Comparison of ENCODE assay signal across 38 mouse cellular contexts in genomic region chr8:65028959-65029686, GRCm38 (mm10). TPM values are rescaled to one million over a fixed set of nuclear protein-coding genes. Genes with fewer than 3 reads are reported as not detected.
DNase-seq lines count a peak whose midpoint lies in the region; TF ChIP-seq lines count a peak whose summit lies in the region.
"Had no signal": no experiment of that assay in that cellular context is flagged by ENCODE, and none has a peak within 500 bp of the region (broad histone marks: within the 10 kb centered on the region; RNA-seq: fewer than 3 reads in every experiment).

No protein-coding gene starts in this region.

- no peak for TF ChIP-seq POLR2A in kidney, adult 2 months (IDR thresholded peaks at IDR 0.05; ENCODE audit: low read depth, low read length)

- 74% methylated on average over 12 of the region's 12 CpGs for WGBS in kidney, adult 2 months

- no peak overlapping the region for H3K4me3 ChIP-seq in kidney, adult 2 months (ENCODE audit: insufficient read depth, low read depth, low read length)
- H3K4me3 ChIP-seq: embryonic facial prominence, embryonic 10.5 days; embryonic facial prominence, embryonic 15.5 days; forebrain, embryonic 12.5 days; heart, embryonic 15.5 days; liver, embryonic 15.5 days; midbrain, embryonic 12.5 days; neural tube, embryonic 13.5 days had no signal

- H3K27ac ChIP-seq in kidney, adult 2 months (ENCODE audit: insufficient read depth, low read depth, low read length) = peak overlapping the region; percentile 54
- H3K27ac ChIP-seq: embryonic facial prominence, embryonic 10.5 days; embryonic facial prominence, embryonic 15.5 days; forebrain, embryonic 12.5 days; heart, embryonic 15.5 days; liver, embryonic 15.5 days; midbrain, embryonic 12.5 days; neural tube, embryonic 13.5 days had no signal

- H3K36me3 ChIP-seq in kidney, adult 2 months (ENCODE audit: control insufficient read depth, insufficient read depth, low read length) = no peaks in the 10 kb centered on the region
- H3K36me3 ChIP-seq: embryonic facial prominence, embryonic 10.5 days; embryonic facial prominence, embryonic 15.5 days; forebrain, embryonic 12.5 days; heart, embryonic 15.5 days; liver, embryonic 15.5 days; midbrain, embryonic 12.5 days; neural tube, embryonic 13.5 days had no signal

- TF ChIP-seq CTCF in kidney, adult 2 months (conservative IDR thresholded peaks at IDR 0.05; ENCODE audit: insufficient read depth, insufficient read length, low read depth, low read length) = 0 out of 2 replicates have a peak, but pooled peaks have one; percentile 18

- H3K27me3 ChIP-seq in kidney, adult 2 months (replicated peaks; ENCODE audit: control insufficient read depth, insufficient read depth, low read length) = no peaks in the 10 kb centered on the region
- H3K27me3 ChIP-seq: embryonic facial prominence, embryonic 15.5 days; forebrain, embryonic 12.5 days; heart, embryonic 15.5 days; liver, embryonic 15.5 days; midbrain, embryonic 12.5 days; neural tube, embryonic 13.5 days had no signal

- peaks cover 7% of the 10 kb centered on the region; the same call in 1 of the 2 replicates for H3K4me1 ChIP-seq in kidney, adult 2 months (ENCODE audit: control insufficient read depth, insufficient read depth, low read length)
- H3K4me1 ChIP-seq: embryonic facial prominence, embryonic 15.5 days; heart, embryonic 15.5 days; liver, embryonic 15.5 days had no signal

- peak; percentile 19 for DNase-seq in kidney, adult 2 months
- no peak for DNase-seq in kidney, postnatal 36 days
- DNase-seq in retina, adult 2 months (ENCODE audit: low read depth, low spot score) = peak; percentile 41
- DNase-seq in retina, embryonic 14.5 days (ENCODE audit: low spot score) = no peak
- peak; percentile 69 for DNase-seq in R1 (ENCODE audit: low read depth, low spot score)
- no peak for DNase-seq in spleen, adult 12 weeks (ENCODE audit: low spot score)
- no peak for DNase-seq in lung, postnatal 10 days
- no peak for DNase-seq in gastrocnemius, postnatal 4 days (ENCODE audit: low spot score in 2 of 2)
- DNase-seq: adrenal gland, adult 2 months; cerebellum, adult 8-10 months; cerebellum, postnatal 25 days; forebrain, postnatal 0 days; lung, embryonic 14.5 days; lung, postnatal 36 days had no signal

RNA-seq across cellular contexts. Expression of gene Apela, which starts 8.0 kb away (rescaled TPM):
- 79.9 and 119 TPM in 2 replicates for polyA plus RNA-seq in kidney, adult 2 months (2012; rRNA removed)
- not detected for total RNA-seq in gastrocnemius, postnatal 4 days (2021)
- total RNA-seq: adrenal gland, adult 2 months; gastrocnemius, adult 8-10 months; layer of hippocampus, postnatal 10 days; left cerebral cortex, adult 18-20 months; left cerebral cortex, postnatal 14 days; liver, adult 2 months; megakaryocyte, adult 5-6 weeks; MEL had no signal
- polyA plus RNA-seq: activated CD4-positive, CD25-positive, alpha-beta regulatory T cell, adult 4 months; adrenal gland, adult 2 months; gonadal fat pad, adult 2 months; large intestine, adult 2 months; liver, adult 2 months had no signal

RNA-seq across cellular contexts. Expression of gene Trim60, which starts 10.7 kb away (rescaled TPM):
- polyA plus RNA-seq in kidney, adult 2 months (2012; rRNA removed) = 0.27 and 0.41 TPM in 2 replicates
- total RNA-seq in gastrocnemius, postnatal 4 days (2021) = not detected
- total RNA-seq: adrenal gland, adult 2 months; adrenal gland, postnatal 4 days; forebrain, postnatal 0 days; gastrocnemius, adult 8-10 months; heart, postnatal 25 days; layer of hippocampus, postnatal 10 days; left cerebral cortex, adult 18-20 months; left cerebral cortex, postnatal 14 days; liver, adult 2 months; megakaryocyte, adult 5-6 weeks; MEL had no signal
- polyA plus RNA-seq: activated CD4-positive, CD25-positive, alpha-beta regulatory T cell, adult 4 months; adrenal gland, adult 2 months; embryonic facial prominence, embryonic 10.5 days; embryonic facial prominence, embryonic 15.5 days; forebrain, embryonic 12.5 days; forebrain, postnatal 0 days; gonadal fat pad, adult 2 months; heart, embryonic 15.5 days; hindbrain, embryonic 11.5 days; hindbrain, embryonic 16.5 days; intestine, embryonic 14.5 days; large intestine, adult 2 months; limb, embryonic 11.5 days; liver, adult 2 months; liver, embryonic 15.5 days; lung, embryonic 14.5 days; midbrain, embryonic 12.5 days; neural tube, embryonic 13.5 days; stomach, embryonic 14.5 days had no signal

RNA-seq across cellular contexts. Expression of gene Trim61, which starts 10.8 kb away (rescaled TPM):
- 0.37 and 0.69 TPM in 2 replicates for polyA plus RNA-seq in kidney, adult 2 months (2012; rRNA removed)
- total RNA-seq in gastrocnemius, postnatal 4 days (2021) = not detected
- total RNA-seq: adrenal gland, adult 2 months; adrenal gland, postnatal 4 days; forebrain, postnatal 0 days; gastrocnemius, adult 8-10 months; heart, postnatal 25 days; layer of hippocampus, postnatal 10 days; left cerebral cortex, adult 18-20 months; left cerebral cortex, postnatal 14 days; liver, adult 2 months; megakaryocyte, adult 5-6 weeks; MEL had no signal
- polyA plus RNA-seq: activated CD4-positive, CD25-positive, alpha-beta regulatory T cell, adult 4 months; adrenal gland, adult 2 months; embryonic facial prominence, embryonic 10.5 days; forebrain, postnatal 0 days; gonadal fat pad, adult 2 months; heart, embryonic 15.5 days; hindbrain, embryonic 11.5 days; hindbrain, embryonic 16.5 days; intestine, embryonic 14.5 days; large intestine, adult 2 months; limb, embryonic 11.5 days; liver, adult 2 months; liver, embryonic 15.5 days; lung, embryonic 14.5 days; midbrain, embryonic 12.5 days; neural tube, embryonic 13.5 days; stomach, embryonic 14.5 days had no signal

RNA-seq across cellular contexts. Expression of gene Trim75, which starts 41.5 kb away (rescaled TPM):
- polyA plus RNA-seq in kidney, adult 2 months (2012; rRNA removed) = 0.03 and 0.10 TPM in 2 replicates
- not detected for total RNA-seq in gastrocnemius, postnatal 4 days (2021)
- total RNA-seq: adrenal gland, adult 2 months; adrenal gland, postnatal 4 days; forebrain, postnatal 0 days; gastrocnemius, adult 8-10 months; heart, postnatal 25 days; layer of hippocampus, postnatal 10 days; left cerebral cortex, adult 18-20 months; left cerebral cortex, postnatal 14 days; liver, adult 2 months; megakaryocyte, adult 5-6 weeks; MEL had no signal
- polyA plus RNA-seq: adrenal gland, adult 2 months; embryonic facial prominence, embryonic 10.5 days; forebrain, embryonic 12.5 days; gonadal fat pad, adult 2 months; heart, embryonic 15.5 days; hindbrain, embryonic 11.5 days; hindbrain, embryonic 16.5 days; intestine, embryonic 14.5 days; large intestine, adult 2 months; limb, embryonic 11.5 days; liver, adult 2 months; liver, embryonic 15.5 days; lung, embryonic 14.5 days; midbrain, embryonic 12.5 days; stomach, embryonic 14.5 days had no signal

RNA-seq across cellular contexts. Expression of gene Gm10663, which starts 45.7 kb away (rescaled TPM):
- polyA plus RNA-seq in kidney, adult 2 months (2012; rRNA removed) = not detected in 2 replicates
- not detected for total RNA-seq in gastrocnemius, postnatal 4 days (2021)
- total RNA-seq: adrenal gland, adult 2 months; adrenal gland, postnatal 4 days; forebrain, postnatal 0 days; gastrocnemius, adult 8-10 months; heart, postnatal 25 days; layer of hippocampus, postnatal 10 days; left cerebral cortex, adult 18-20 months; left cerebral cortex, postnatal 14 days; liver, adult 2 months; megakaryocyte, adult 5-6 weeks; MEL had no signal
- polyA plus RNA-seq: activated CD4-positive, CD25-positive, alpha-beta regulatory T cell, adult 4 months; adrenal gland, adult 2 months; embryonic facial prominence, embryonic 10.5 days; embryonic facial prominence, embryonic 15.5 days; forebrain, embryonic 12.5 days; forebrain, postnatal 0 days; gonadal fat pad, adult 2 months; heart, embryonic 15.5 days; hindbrain, embryonic 11.5 days; hindbrain, embryonic 16.5 days; intestine, embryonic 14.5 days; large intestine, adult 2 months; limb, embryonic 11.5 days; liver, adult 2 months; liver, embryonic 15.5 days; lung, embryonic 14.5 days; midbrain, embryonic 12.5 days; neural tube, embryonic 13.5 days; stomach, embryonic 14.5 days had no signal

Comparison
In these comparisons a context has a peak if more than half of its experiments do, and no peak if none do; other contexts are left out.
1. DNase-seq: peak in kidney, adult 2 months (single experiment), retina, adult 2 months (single experiment) and R1 (single experiment); none in kidney, postnatal 36 days (0 of 2), retina, embryonic 14.5 days (single experiment), spleen, adult 12 weeks (single experiment), lung, postnatal 10 days (single experiment) and gastrocnemius, postnatal 4 days (0 of 2).